28 mouse cellular contexts compared by ENCODE assay signal in the genomic region with DNA sequence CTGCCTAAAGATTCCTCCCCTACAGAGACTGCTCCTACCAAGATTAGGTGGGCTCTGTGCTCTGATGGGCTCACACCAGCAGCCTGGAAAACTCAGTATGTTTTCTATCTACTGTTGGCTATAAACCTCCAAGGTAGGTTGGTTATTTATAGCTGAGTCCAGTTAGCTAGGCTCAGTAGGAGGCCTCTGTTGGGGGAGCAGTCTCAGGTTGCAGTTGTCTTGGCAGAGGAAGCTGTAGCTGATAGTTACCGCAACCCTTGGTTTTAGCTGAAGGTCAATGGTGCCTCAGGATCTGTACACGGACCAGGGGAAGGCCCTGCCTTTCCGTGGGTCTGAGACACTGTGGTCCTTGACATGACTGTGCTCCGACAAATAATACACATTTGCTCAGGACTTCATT. TPM values are rescaled to one million over a fixed set of nuclear protein-coding genes. Genes with fewer than 3 reads are reported as not detected.
DNase-seq lines count a peak whose midpoint lies in the region; ATAC-seq lines count a peak whose summit lies in the region.
"Had no signal": no experiment of that assay in that cellular context is flagged by ENCODE, and none has a peak within 500 bp of the region (broad histone marks: within the 10 kb centered on the region; RNA-seq: fewer than 3 reads in every experiment).

No protein-coding gene starts in this region.

- H3K4me2 ChIP-seq in heart, embryonic 14.5 days (ENCODE audit: low read length): no peak overlapping the region; the same call in 1 of the 2 replicates
- H3K4me2 ChIP-seq: embryonic facial prominence, embryonic 12.5 days; hindbrain, embryonic 12.5 days; kidney, embryonic 15.5 days; limb, embryonic 13.5 days; liver, embryonic 13.5 days; lung, embryonic 14.5 days; neural tube, embryonic 12.5 days had no signal

- H3K36me3 ChIP-seq in heart, embryonic 10.5 days: no peaks in the 10 kb centered on the region
- H3K36me3 ChIP-seq in heart, embryonic 14.5 days (ENCODE audit: control insufficient read depth, insufficient read depth, low read length): no peaks in the 10 kb centered on the region
- H3K36me3 ChIP-seq: embryonic facial prominence, embryonic 12.5 days; hindbrain, embryonic 12.5 days; kidney, embryonic 15.5 days; limb, embryonic 13.5 days; liver, embryonic 13.5 days; neural tube, embryonic 12.5 days had no signal

- no peak for ATAC-seq in heart, embryonic 14.5 days (ENCODE audit: insufficient number of reproducible peaks, insufficient read depth, low FRiP score, low read depth)
- ATAC-seq: intestine, postnatal 0 days had no signal

- peak overlapping the region; percentile 53; the same call in 1 of the 2 replicates for H3K27ac ChIP-seq in heart, embryonic 10.5 days
- H3K27ac ChIP-seq in heart, embryonic 14.5 days (replicated peaks in 1 of 2; ENCODE audit: control insufficient read depth in 1 of 2, insufficient read depth in 1 of 2, low read depth in 2 of 2, low read length in 2 of 2): peak overlapping the region; percentile 50 to 67; a peak in 3 of 4 replicates
- H3K27ac ChIP-seq: embryonic facial prominence, embryonic 12.5 days; hindbrain, embryonic 12.5 days; kidney, embryonic 15.5 days; limb, embryonic 13.5 days; liver, embryonic 13.5 days; neural tube, embryonic 12.5 days had no signal

- no peaks in the 10 kb centered on the region for H3K9me3 ChIP-seq in heart, embryonic 10.5 days
- H3K9me3 ChIP-seq in heart, embryonic 14.5 days (ENCODE audit: control insufficient read depth, low read length): no peaks in the 10 kb centered on the region
- H3K9me3 ChIP-seq: embryonic facial prominence, embryonic 12.5 days; hindbrain, embryonic 12.5 days; kidney, embryonic 15.5 days; limb, embryonic 13.5 days; liver, embryonic 13.5 days; neural tube, embryonic 12.5 days had no signal

- H3K4me1 ChIP-seq in heart, embryonic 10.5 days: peaks cover 6% of the 10 kb centered on the region
- H3K4me1 ChIP-seq in heart, embryonic 14.5 days (ENCODE audit: control insufficient read depth in 2 of 2, insufficient read depth in 2 of 2, low read length in 2 of 2): peaks cover 5 to 9% of the 10 kb centered on the region in 2 experiments
- H3K4me1 ChIP-seq: embryonic facial prominence, embryonic 12.5 days; kidney, embryonic 15.5 days; liver, embryonic 13.5 days; neural tube, embryonic 12.5 days had no signal

- H3K9ac ChIP-seq in heart, embryonic 14.5 days (ENCODE audit: low read length): no peak overlapping the region
- H3K9ac ChIP-seq: embryonic facial prominence, embryonic 12.5 days; hindbrain, embryonic 12.5 days; kidney, embryonic 15.5 days; limb, embryonic 13.5 days; liver, embryonic 13.5 days; lung, embryonic 14.5 days; neural tube, embryonic 12.5 days had no signal

- peak; percentile 28 to 51 for DNase-seq in heart, adult 9 months (ENCODE audit: low spot score in 2 of 2)
- DNase-seq in heart, postnatal 14 days: no peak
- DNase-seq in heart, embryonic 10.5 days (ENCODE audit: low spot score): peak; percentile 74
- no peak for DNase-seq in cerebellum, postnatal 14 days
- no peak for DNase-seq in urinary bladder, postnatal 36 days (ENCODE audit: low spot score in 2 of 2)
- DNase-seq in cerebellum, adult 18-20 months: no peak
- DNase-seq: adrenal gland, adult 2 months; cerebellum, adult 11 months; cerebellum, postnatal 10 days; kidney, postnatal 4 days; liver, embryonic 13.5 days; lung, embryonic 14.5 days; lung, postnatal 36 days; midbrain, embryonic 14.5 days; retina, postnatal 1 day; right cerebral cortex, postnatal 25 days had no signal

- 56% methylated on average over 4 of the region's 4 CpGs for WGBS in heart, embryonic 10.5 days
- 42% methylated on average over 4 of the region's 4 CpGs for WGBS in heart, embryonic 14.5 days

- intact Hi-C loops in heart, postnatal 14 days (cut with DNase I): no loop called here

- H3K4me3 ChIP-seq in heart, embryonic 10.5 days: no peak overlapping the region
- no peak overlapping the region for H3K4me3 ChIP-seq in heart, embryonic 14.5 days (ENCODE audit: control insufficient read depth in 1 of 2, insufficient read depth in 1 of 2, low read depth in 1 of 2, low read length in 2 of 2)
- H3K4me3 ChIP-seq: embryonic facial prominence, embryonic 12.5 days; hindbrain, embryonic 12.5 days; kidney, embryonic 15.5 days; limb, embryonic 13.5 days; liver, embryonic 13.5 days; megakaryocyte, embryonic 14.5 days; neural tube, embryonic 12.5 days had no signal

- H3K27me3 ChIP-seq in heart, embryonic 10.5 days (ENCODE audit: insufficient read depth, poor library complexity, severe bottlenecking): peaks cover 32% of the 10 kb centered on the region
- H3K27me3 ChIP-seq in heart, embryonic 14.5 days (ENCODE audit: control insufficient read depth, insufficient read depth, low read length): peaks cover 28% of the 10 kb centered on the region

RNA-seq across cellular contexts. Expression of a gene that starts 8.5 kb away (rescaled TPM):
- under 1 TPM; 0.29 to 0.74 TPM for total RNA-seq in heart, postnatal 14 days (2021)
- not detected in 2 replicates for polyA plus RNA-seq in heart, embryonic 10.5 days (2016; fragmentation: Nextera tagmentation; extraction: Ambion mirVana)
- polyA plus RNA-seq in heart, embryonic 14.5 days (2014; fragmentation: Nextera tagmentation; extraction: Ambion mirVana): not detected in 2 replicates
- total RNA-seq: adrenal gland, adult 2 months; left cerebral cortex, postnatal 25 days; MEL had no signal
- polyA plus RNA-seq: C2C12; intestine, postnatal 0 days; kidney, embryonic 15.5 days; limb, embryonic 13.5 days; lung, embryonic 14.5 days; spleen, adult 2 months had no signal

Comparison
In these comparisons a context has a peak if more than half of its experiments do, and no peak if none do; other contexts are left out.
1. DNase-seq: peak in heart, adult 9 months (2 of 2) and heart, embryonic 10.5 days (single experiment); none in heart, postnatal 14 days (0 of 2), cerebellum, postnatal 14 days (0 of 2), urinary bladder, postnatal 36 days (0 of 2) and cerebellum, adult 18-20 months (0 of 2).